Mouse (Mus musculus) olfactory bulb, adult 2 months (tissue): ENCODE measurements at regions not wholly inside any gene's neighbourhood (a gene's known extent, or its start where the extent isn't known, plus 50 kb on each side); places are given as distances from the start of the nearest gene placed in this dataset.

Experiments used
- CTCF ChIP-seq: fragments of 200-500 bp; IDR thresholded peaks from 2 replicates; pipeline ENCODE4 v1.5.1; 2012; ENCODE audit warnings: low read depth, mild to moderate bottlenecking, low read length, moderate library complexity; ENCODE audit not compliant: insufficient read depth
- POLR2A ChIP-seq: fragments of 200-500 bp; IDR thresholded peaks from 2 replicates; pipeline ENCODE4 v1.6.1; 2012; ENCODE audit warnings: mild to moderate bottlenecking, low read depth, low read length, moderate library complexity; ENCODE audit not compliant: insufficient read depth

- TF ChIP-seq POLR2A, result no peak
- TF ChIP-seq CTCF, result no peak
These were observed 57.7 kb upstream of the Spin1 start for GRCm38 (mm10) chr13:51042881-51043402.
